Mouse (Mus musculus): ENCODE measurements at regions not wholly inside any gene's neighbourhood (a gene's known extent, or its start where the extent isn't known, plus 50 kb on each side); places are given as distances from the start of the nearest gene placed in this dataset.

- DNase-seq (ENCODE audit: low spot score): peak; percentile 4
Measured at GRCm38 (mm10) chr1:127011901-127012300, 181.3 kb upstream of the Nckap5 start.

GRCm38 (mm10) chr1:127009699-127010098 is 179.1 kb upstream of the Nckap5 start:
- no peak for DNase-seq (ENCODE audit: low spot score)

GRCm38 (mm10) chr1:127001700-127002099 is 171.1 kb upstream of the Nckap5 start:
- no peak for DNase-seq (ENCODE audit: low spot score)

- peak; percentile 34 for DNase-seq (ENCODE audit: low spot score)
Measured at GRCm38 (mm10) chr1:126993061-126993640, 162.6 kb upstream of the Nckap5 start.

- no peak for DNase-seq (ENCODE audit: low spot score)
Measured at GRCm38 (mm10) chr1:126992441-126992840, 161.8 kb upstream of the Nckap5 start.

- no peak for DNase-seq (ENCODE audit: low spot score)
Measured at GRCm38 (mm10) chr1:126982805-126983204, 152.2 kb upstream of the Nckap5 start.

GRCm38 (mm10) chr1:126980311-126980710 is 149.7 kb upstream of the Nckap5 start:
- no peak for DNase-seq (ENCODE audit: low spot score)

- no peak for DNase-seq (ENCODE audit: low spot score)
Measured at GRCm38 (mm10) chr1:126973871-126974270, 143.3 kb upstream of the Nckap5 start.

GRCm38 (mm10) chr1:126971777-126972421 is 141.3 kb upstream of the Nckap5 start:
- DNase-seq (ENCODE audit: low spot score): no peak

- DNase-seq (ENCODE audit: low spot score): no peak
Measured at GRCm38 (mm10) chr1:126971118-126971517, 140.5 kb upstream of the Nckap5 start.

- DNase-seq (ENCODE audit: low spot score): peak; percentile 11
Measured at GRCm38 (mm10) chr1:126966394-126966793, 135.8 kb upstream of the Nckap5 start.

- DNase-seq (ENCODE audit: low spot score): no peak
Measured at GRCm38 (mm10) chr1:126955839-126956720, 125.5 kb upstream of the Nckap5 start.

GRCm38 (mm10) chr1:126947860-126948259 is 117.3 kb upstream of the Nckap5 start:
- no peak for DNase-seq (ENCODE audit: low spot score)

- no peak for DNase-seq (ENCODE audit: low spot score)
Measured at GRCm38 (mm10) chr1:126932658-126933057, 102.1 kb upstream of the Nckap5 start.

- DNase-seq (ENCODE audit: low spot score): peak; percentile 56
Measured at GRCm38 (mm10) chr1:126931754-126932153, 101.2 kb upstream of the Nckap5 start.

- no peak for DNase-seq (ENCODE audit: low spot score)
Measured at GRCm38 (mm10) chr1:126931093-126931492, 100.5 kb upstream of the Nckap5 start.

GRCm38 (mm10) chr1:126930611-126931010 is 100.0 kb upstream of the Nckap5 start:
- no peak for DNase-seq (ENCODE audit: low spot score)

- DNase-seq (ENCODE audit: low spot score): peak; percentile 21
Measured at GRCm38 (mm10) chr1:126929666-126930065, 99.1 kb upstream of the Nckap5 start.

GRCm38 (mm10) chr1:126928186-126928585 is 97.6 kb upstream of the Nckap5 start:
- DNase-seq (ENCODE audit: low spot score): no peak

GRCm38 (mm10) chr1:126925150-126926035 is 94.8 kb upstream of the Nckap5 start:
- DNase-seq (ENCODE audit: low spot score): no peak

- no peak for DNase-seq (ENCODE audit: low spot score)
Measured at GRCm38 (mm10) chr1:126923981-126924380, 93.4 kb upstream of the Nckap5 start.
